Mouse (Mus musculus) CD4-positive, CD25-positive, alpha-beta regulatory T cell, adult 2 months (primary cell): Measurements from ENCODE around the gene Wipf2.
A peak's percentile ranks its signal among the peaks of the same experiment; 100 is the strongest.
"Not testable (repeated sequence)": the region's sequence is repeated elsewhere in the genome, so short reads cannot be mapped to it uniquely, and the experiment has no call there.

ENCODE experiments used
- DNase-seq: peaks from one replicate; pipeline ENCODE4 v3.0.0-alpha.2; 2012; ENCODE audit warnings: low read depth, low spot score

Wipf2 gene

GRCm38 (mm10) chr11:98863028-98863750 is at the start of gene Wipf2:
Gene Wipf2 (plus strand): TSS chr11:98863638.
- peak; percentile 99 for DNase-seq

GRCm38 (mm10) chr11:98816706-98817239 is 46.7 kb upstream of the Wipf2 start:
- DNase-seq = no peak

GRCm38 (mm10) chr11:98820968-98821367 is 42.5 kb upstream of the Wipf2 start:
- no peak for DNase-seq

GRCm38 (mm10) chr11:98826071-98826470 is 37.4 kb upstream of the Wipf2 start:
- not testable (repeated sequence) for DNase-seq

- DNase-seq = no peak
Measured at GRCm38 (mm10) chr11:98827877-98828276, 35.6 kb upstream of the Wipf2 start.

- peak; percentile 84 for DNase-seq
Measured at GRCm38 (mm10) chr11:98829091-98829775, 34.2 kb upstream of the Wipf2 start.

GRCm38 (mm10) chr11:98829875-98830274 is 33.6 kb upstream of the Wipf2 start:
- DNase-seq = no peak

GRCm38 (mm10) chr11:98835296-98835695 is 28.1 kb upstream of the Wipf2 start:
- no peak for DNase-seq

- DNase-seq = no peak
Measured at GRCm38 (mm10) chr11:98835725-98836124, 27.7 kb upstream of the Wipf2 start.

- no peak for DNase-seq
Measured at GRCm38 (mm10) chr11:98836128-98836527, 27.3 kb upstream of the Wipf2 start.

- peak; percentile 86 for DNase-seq
Measured at GRCm38 (mm10) chr11:98836651-98837141, 26.7 kb upstream of the Wipf2 start, which contains the start of gene Rapgefl1. Gene Rapgefl1 (plus strand): TSS chr11:98836785.

GRCm38 (mm10) chr11:98837231-98837704 is 26.2 kb upstream of the Wipf2 start:
- DNase-seq = no peak

- no peak for DNase-seq
Measured at GRCm38 (mm10) chr11:98837917-98838316, 25.5 kb upstream of the Wipf2 start.

- DNase-seq = no peak
Measured at GRCm38 (mm10) chr11:98838512-98838911, 24.9 kb upstream of the Wipf2 start.

GRCm38 (mm10) chr11:98839402-98839801 is 24.0 kb upstream of the Wipf2 start:
- no peak for DNase-seq

- no peak for DNase-seq
Measured at GRCm38 (mm10) chr11:98839897-98840296, 23.5 kb upstream of the Wipf2 start.

- DNase-seq = no peak
Measured at GRCm38 (mm10) chr11:98846016-98846415, 17.4 kb upstream of the Wipf2 start.

GRCm38 (mm10) chr11:98846865-98847604 is 16.4 kb upstream of the Wipf2 start:
- DNase-seq = no peak

GRCm38 (mm10) chr11:98849196-98849894 is 14.1 kb upstream of the Wipf2 start:
- DNase-seq = no peak

- peak; percentile 25 for DNase-seq
Measured at GRCm38 (mm10) chr11:98850100-98851093, 13.0 kb upstream of the Wipf2 start.
